Mouse (Mus musculus): ENCODE data around the gene Ftsj1. TPM values are rescaled to one million over a fixed set of nuclear protein-coding genes. Genes with fewer than 3 reads are reported as not detected.

Ftsj1 gene
- polyA plus RNA-seq, 1 experiment from 2014 or later: 50.5 TPM

- 21% methylated on average over 4 of the region's 4 CpGs for WGBS
- no peak for DNase-seq (ENCODE audit: low spot score)
- Histone ChIP-seq H3K4me1 (0 out of 2 replicates have a peak, but pooled peaks cover 3% of the 10 kb centered on the region), H3K27ac (replicated peaks) (no peak overlapping the region), H3K36me3 (replicated peaks) (peaks cover 3% of the 10 kb centered on the region; the same call in 1 of the 2 replicates), H3K4me3 (peak overlapping the region; percentile 63; the same call in 1 of the 2 replicates), H3K27me3 (replicated peaks; ENCODE audit: low read depth, poor library complexity, severe bottlenecking) (no peaks in the 10 kb centered on the region), H3K9me3 (no peaks in the 10 kb centered on the region)
These were observed 45.0 kb downstream of the Ftsj1 start for GRCm38 (mm10) chrX:8207224-8207623.

GRCm38 (mm10) chrX:8206694-8207197, 45.5 kb downstream of the Ftsj1 start:
- Histone ChIP-seq H3K9me3 (no peaks in the 10 kb centered on the region), H3K27me3 (replicated peaks; ENCODE audit: low read depth, poor library complexity, severe bottlenecking) (no peaks in the 10 kb centered on the region), H3K4me3 (peak overlapping the region; percentile 63), H3K4me1 (0 out of 2 replicates have a peak, but pooled peaks cover 3% of the 10 kb centered on the region), H3K27ac (replicated peaks) (no peak overlapping the region), H3K36me3 (replicated peaks) (peaks cover 3% of the 10 kb centered on the region; the same call in 1 of the 2 replicates)
- no peak for DNase-seq (ENCODE audit: low spot score)
- 16% methylated on average over 11 of the region's 11 CpGs for WGBS

GRCm38 (mm10) chrX:8206015-8206693, 46.1 kb downstream of the Ftsj1 start, which contains the start of gene Porcn:
TSS of gene Porcn (minus strand) at chrX:8206525.
- Histone ChIP-seq H3K27ac (replicated peaks) (peak within 1 kb of the TSS; percentile 72), H3K36me3 (replicated peaks) (peaks cover 3% of the 10 kb centered on the region; the same call in 1 of the 2 replicates), H3K27me3 (replicated peaks; ENCODE audit: low read depth, poor library complexity, severe bottlenecking) (no peaks in the 10 kb centered on the region), H3K4me3 (peak within 1 kb of the TSS; percentile 63), H3K9me3 (no peaks in the 10 kb centered on the region), H3K4me1 (0 out of 2 replicates have a peak, but pooled peaks cover 3% of the 10 kb centered on the region)
- peak; percentile 88 for DNase-seq (ENCODE audit: low spot score)
- 12% methylated on average over 46 of the region's 46 CpGs for WGBS

GRCm38 (mm10) chrX:8205551-8205950, 46.7 kb downstream of the Ftsj1 start:
- peak overlapping the region; percentile 63 for H3K4me3 ChIP-seq
- peaks cover 3% of the 10 kb centered on the region; the same call in 1 of the 2 replicates for H3K36me3 ChIP-seq (replicated peaks)
- no peak for DNase-seq (ENCODE audit: low spot score)
- no peak overlapping the region for H3K27ac ChIP-seq (replicated peaks)
- 0 out of 2 replicates have a peak, but pooled peaks cover 3% of the 10 kb centered on the region for H3K4me1 ChIP-seq
- WGBS: 39% methylated on average over 7 of the region's 7 CpGs
- no peaks in the 10 kb centered on the region for H3K9me3 ChIP-seq
- H3K27me3 ChIP-seq (replicated peaks; ENCODE audit: low read depth, poor library complexity, severe bottlenecking): no peaks in the 10 kb centered on the region

GRCm38 (mm10) chrX:8205088-8205487, 47.1 kb downstream of the Ftsj1 start:
- H3K27me3 ChIP-seq (replicated peaks; ENCODE audit: low read depth, poor library complexity, severe bottlenecking): no peaks in the 10 kb centered on the region
- H3K4me1 ChIP-seq: 0 out of 2 replicates have a peak, but pooled peaks cover 3% of the 10 kb centered on the region
- 70% methylated on average over 4 of the region's 4 CpGs for WGBS
- H3K9me3 ChIP-seq: no peaks in the 10 kb centered on the region
- no peak overlapping the region for H3K27ac ChIP-seq (replicated peaks)
- no peak overlapping the region; the same call in 1 of the 2 replicates for H3K4me3 ChIP-seq
- no peak for DNase-seq (ENCODE audit: low spot score)
- peaks cover 3% of the 10 kb centered on the region; the same call in 1 of the 2 replicates for H3K36me3 ChIP-seq (replicated peaks)

GRCm38 (mm10) chrX:8204076-8204475, 48.1 kb downstream of the Ftsj1 start:
- Histone ChIP-seq H3K27me3 (replicated peaks; ENCODE audit: low read depth, poor library complexity, severe bottlenecking) (no peaks in the 10 kb centered on the region), H3K4me1 (0 out of 2 replicates have a peak, but pooled peaks cover 3% of the 10 kb centered on the region), H3K27ac (replicated peaks) (no peak overlapping the region), H3K9me3 (no peaks in the 10 kb centered on the region), H3K4me3 (no peak overlapping the region), H3K36me3 (replicated peaks) (peaks cover 3% of the 10 kb centered on the region; the same call in 1 of the 2 replicates)
- DNase-seq (ENCODE audit: low spot score): no peak
- 87% methylated on average over 10 of the region's 10 CpGs for WGBS

GRCm38 (mm10) chrX:8203105-8203504, 49.1 kb downstream of the Ftsj1 start:
- no peak for DNase-seq (ENCODE audit: low spot score)
- H3K27me3 ChIP-seq (replicated peaks; ENCODE audit: low read depth, poor library complexity, severe bottlenecking): no peaks in the 10 kb centered on the region
- H3K27ac ChIP-seq (replicated peaks): no peak overlapping the region
- H3K4me3 ChIP-seq: no peak overlapping the region
- H3K36me3 ChIP-seq (replicated peaks): peaks cover 3% of the 10 kb centered on the region; the same call in 1 of the 2 replicates
- H3K4me1 ChIP-seq: 0 out of 2 replicates have a peak, but pooled peaks cover 3% of the 10 kb centered on the region
- H3K9me3 ChIP-seq: no peaks in the 10 kb centered on the region
- 92% methylated on average over 14 of the region's 14 CpGs for WGBS

GRCm38 (mm10) chrX:8193419-8193723, 58.8 kb downstream of the Ftsj1 start, which contains the start of gene Ebp:
TSS of gene Ebp (minus strand) at chrX:8193512.
- no peak for DNase-seq (ENCODE audit: low spot score)
- WGBS: 20% methylated on average over 10 of the region's 10 CpGs
- no peaks in the 10 kb centered on the region for H3K36me3 ChIP-seq (replicated peaks)
- no peaks in the 10 kb centered on the region for H3K9me3 ChIP-seq
- no peaks in the 10 kb centered on the region for H3K4me1 ChIP-seq
- H3K27me3 ChIP-seq (replicated peaks; ENCODE audit: low read depth, poor library complexity, severe bottlenecking): no peaks in the 10 kb centered on the region
- H3K27ac ChIP-seq (replicated peaks): peak within 1 kb of the TSS; percentile 87
- H3K4me3 ChIP-seq: peak within 1 kb of the TSS; percentile 66

GRCm38 (mm10) chrX:8192640-8193418, 59.4 kb downstream of the Ftsj1 start:
- peak; percentile 84 for DNase-seq (ENCODE audit: low spot score)
- Histone ChIP-seq H3K27ac (replicated peaks) (peak overlapping the region; percentile 87), H3K4me3 (peak overlapping the region; percentile 66), H3K4me1 (no peaks in the 10 kb centered on the region), H3K27me3 (replicated peaks; ENCODE audit: low read depth, poor library complexity, severe bottlenecking) (no peaks in the 10 kb centered on the region), H3K36me3 (replicated peaks) (no peaks in the 10 kb centered on the region; the same call in 1 of the 2 replicates), H3K9me3 (no peaks in the 10 kb centered on the region)
- WGBS: 14% methylated on average over 38 of the region's 38 CpGs

- WGBS: 12% methylated on average over 13 of the region's 13 CpGs
- H3K27me3 ChIP-seq (replicated peaks; ENCODE audit: low read depth, poor library complexity, severe bottlenecking): no peaks in the 10 kb centered on the region
- peak overlapping the region; percentile 87 for H3K27ac ChIP-seq (replicated peaks)
- no peak for DNase-seq (ENCODE audit: low spot score)
- no peaks in the 10 kb centered on the region for H3K9me3 ChIP-seq
- peak overlapping the region; percentile 66 for H3K4me3 ChIP-seq
- no peaks in the 10 kb centered on the region for H3K4me1 ChIP-seq
- H3K36me3 ChIP-seq (replicated peaks): no peaks in the 10 kb centered on the region; the same call in 1 of the 2 replicates
These were observed 60.0 kb downstream of the Ftsj1 start for GRCm38 (mm10) chrX:8192126-8192639.
